In the genomic region with DNA sequence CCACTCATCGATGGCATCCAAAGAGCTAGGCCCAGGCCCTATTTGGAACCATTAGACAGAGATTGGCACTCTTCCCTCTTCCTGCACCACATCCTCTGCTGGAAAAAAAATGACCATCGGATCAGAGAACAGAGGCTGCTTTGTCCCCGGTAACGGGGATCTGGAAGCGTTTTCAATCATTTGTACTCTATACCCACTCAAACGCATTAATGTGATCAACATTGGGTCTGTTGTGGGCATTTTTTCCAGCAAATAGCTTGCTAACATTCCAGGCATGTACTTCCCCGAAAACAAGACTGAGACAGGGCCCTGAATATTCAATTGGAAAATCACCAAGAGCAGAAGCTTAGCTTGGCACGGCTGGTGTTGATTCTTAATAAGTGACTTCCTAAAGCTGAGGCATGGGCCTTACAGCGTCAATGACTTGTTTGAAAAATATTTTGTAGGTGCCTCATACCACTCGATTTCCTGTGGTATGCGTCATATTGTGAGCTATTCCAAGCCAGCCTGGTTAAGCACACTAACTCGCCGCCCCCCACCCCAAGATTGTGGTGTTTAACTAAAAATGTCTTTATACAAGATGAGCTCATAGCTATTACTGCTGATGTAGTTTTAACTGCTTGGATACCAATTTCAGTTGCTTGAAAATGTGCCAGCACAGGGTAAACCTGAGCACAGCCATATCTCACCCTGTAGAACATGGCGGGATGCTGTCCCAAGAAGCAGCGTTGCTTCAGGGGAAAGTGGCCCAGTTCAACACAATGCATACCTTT, we compare ENCODE assay signal across 8 mouse cellular contexts.
DNase-seq lines count a peak whose midpoint lies in the region; ATAC-seq and TF ChIP-seq lines count a peak whose summit lies in the region.

No protein-coding gene starts in this region.

- TF ChIP-seq POLR2A in heart, adult 2 months (IDR thresholded peaks at IDR 0.05; ENCODE audit: insufficient read depth, low read depth, low read length), result no peak
- TF ChIP-seq POLR2A in cortical plate, adult 2 months (IDR thresholded peaks at IDR 0.05; ENCODE audit: extremely low read depth, insufficient read depth, low read length), result no peak
- TF ChIP-seq POLR2A in myocyte (IDR thresholded peaks at IDR 0.05; ENCODE audit: insufficient read length, low read depth), result no peak

- DNase-seq in heart, adult 2 months, result peak; percentile 9 to 16
- DNase-seq in heart, postnatal 36 days, result no peak
- peak; percentile 62 to 67 for DNase-seq in layer of hippocampus, postnatal 36 days
- no peak for DNase-seq in testis, postnatal 14 days (ENCODE audit: low spot score)

- H3K27me3 ChIP-seq in heart, adult 2 months (ENCODE audit: control insufficient read depth, insufficient read depth, low read length), result no peaks in the 10 kb centered on the region
- H3K27me3 ChIP-seq in heart, embryonic 14.5 days (ENCODE audit: control insufficient read depth, insufficient read depth, low read length), result no peaks in the 10 kb centered on the region
- no peaks in the 10 kb centered on the region for H3K27me3 ChIP-seq in myocyte (ENCODE audit: control insufficient read depth, insufficient read depth, insufficient read length)

- H3K4me1 ChIP-seq in heart, adult 2 months (ENCODE audit: control insufficient read depth, insufficient read depth, low read length), result no peaks in the 10 kb centered on the region
- no peaks in the 10 kb centered on the region; the same call in 1 of the 2 replicates for H3K4me1 ChIP-seq in cortical plate, adult 2 months (ENCODE audit: control insufficient read depth, insufficient read depth, low read length)
- peaks cover 8 to 14% of the 10 kb centered on the region in 2 experiments for H3K4me1 ChIP-seq in heart, embryonic 14.5 days (ENCODE audit: control insufficient read depth in 2 of 2, insufficient read depth in 2 of 2, low read length in 2 of 2)

- no peaks in the 10 kb centered on the region for H3K36me3 ChIP-seq in heart, adult 2 months (ENCODE audit: control insufficient read depth, insufficient read depth, low read length)
- H3K36me3 ChIP-seq in heart, embryonic 14.5 days (ENCODE audit: control insufficient read depth, insufficient read depth, low read length), result no peaks in the 10 kb centered on the region
- H3K36me3 ChIP-seq in myocyte (ENCODE audit: control insufficient read depth, insufficient read depth), result no peaks in the 10 kb centered on the region

- peak overlapping the region; percentile 60 for H3K4me2 ChIP-seq in heart, embryonic 14.5 days (ENCODE audit: low read length)
- peak overlapping the region; percentile 67 for H3K4me2 ChIP-seq in myocyte (ENCODE audit: low read depth)

- H3K4me3 ChIP-seq in heart, adult 2 months, result no peak overlapping the region
- H3K4me3 ChIP-seq in cortical plate, adult 2 months (ENCODE audit: insufficient read depth, low read length), result no peak overlapping the region
- no peak overlapping the region; a peak in 1 of 4 replicates for H3K4me3 ChIP-seq in heart, embryonic 14.5 days (ENCODE audit: control insufficient read depth in 1 of 2, insufficient read depth in 1 of 2, low read depth in 1 of 2, low read length in 2 of 2)
- H3K4me3 ChIP-seq in myocyte, result no peak overlapping the region

- no peak for TF ChIP-seq CTCF in heart, adult 2 months (IDR thresholded peaks at IDR 0.05)
- no peak for TF ChIP-seq CTCF in cortical plate, adult 2 months (IDR thresholded peaks at IDR 0.05; ENCODE audit: extremely low read depth, insufficient read depth, low read length)

- H3K9me3 ChIP-seq in heart, embryonic 14.5 days (ENCODE audit: control insufficient read depth, low read length), result no peaks in the 10 kb centered on the region

- intact Hi-C loops in heart, adult 2 months (cut with DNase I), result no loop called here
- intact Hi-C loops in heart, postnatal 36 days (cut with DNase I), result no loop called here

- WGBS in heart, adult 2 months, result 67% methylated on average over 15 of the region's 15 CpGs
- 77% methylated on average over 15 of the region's 15 CpGs for WGBS in heart, embryonic 14.5 days

- H3K27ac ChIP-seq in heart, adult 2 months, result no peak overlapping the region
- H3K27ac ChIP-seq in cortical plate, adult 2 months (ENCODE audit: insufficient read depth, low read length), result peak overlapping the region; percentile 75
- peak overlapping the region; percentile 34 to 37; a peak in 3 of 4 replicates for H3K27ac ChIP-seq in heart, embryonic 14.5 days (replicated peaks in 1 of 2; ENCODE audit: control insufficient read depth in 1 of 2, insufficient read depth in 1 of 2, low read depth in 2 of 2, low read length in 2 of 2)

- ATAC-seq in heart, embryonic 14.5 days (ENCODE audit: insufficient number of reproducible peaks, insufficient read depth, low FRiP score, low read depth), result no peak
- no peak for ATAC-seq in megakaryocyte-erythroid progenitor cell, adult 5-6 weeks (replicated peaks; ENCODE audit: low FRiP score, low TSS enrichment, poor library complexity, severe bottlenecking)

- H3K9ac ChIP-seq in heart, adult 2 months (ENCODE audit: low read depth, low read length), result no peak overlapping the region
- peak overlapping the region; percentile 61; the same call in 1 of the 2 replicates for H3K9ac ChIP-seq in heart, embryonic 14.5 days (ENCODE audit: low read length)

- H3ac ChIP-seq in myocyte (ENCODE audit: control insufficient read depth, insufficient read length), result no peak overlapping the region

- TF ChIP-seq EP300 in heart, adult 2 months (IDR thresholded peaks at IDR 0.05; ENCODE audit: insufficient read depth, low read depth, low read length), result no peak

- no peaks in the 10 kb centered on the region for H3K79me2 ChIP-seq in heart, adult 2 months (replicated peaks; ENCODE audit: control insufficient read depth, insufficient read depth, low read length)
- no peaks in the 10 kb centered on the region for H3K79me2 ChIP-seq in myocyte (ENCODE audit: control insufficient read depth, insufficient read depth)

TF ChIP-seq in myocyte, 11 proteins besides CTCF, POLR2A, EP300 and RAD21:
- TF ChIP-seq POLR2AphosphoS2 (IDR thresholded peaks at IDR 0.05; ENCODE audit: insufficient read length, low read depth), result no peak
- 0 out of 2 replicates have a peak, but pooled peaks have one; percentile 27 for TF ChIP-seq CEBPB (IDR thresholded peaks at IDR 0.05; ENCODE audit: insufficient read depth, poor library complexity, severe bottlenecking)
- no peak for TF ChIP-seq MAX (IDR thresholded peaks at IDR 0.05; ENCODE audit: low read depth)

Comparison
In these comparisons a context has a peak if more than half of its experiments do, and no peak if none do; other contexts are left out.
1. DNase-seq: peak in heart, adult 2 months (2 of 2) and layer of hippocampus, postnatal 36 days (2 of 2); none in heart, postnatal 36 days (0 of 2) and testis, postnatal 14 days (single experiment).